Mouse (Mus musculus) inflammation-experienced regulatory T-cells (primary cell): ENCODE results near the gene Adam3. TPM values are rescaled to one million over a fixed set of nuclear protein-coding genes. Genes with fewer than 3 reads are reported as not detected.

Experiments used
- polyA plus RNA-seq, 2 experiments: library from polyadenylated mRNA; unstranded; fragments of 100-300 nt; shearing (Covaris generic); gene quantifications; one replicate each; pipeline ENCODE4 v1.2.1; 2017

Adam3 gene
- polyA plus RNA-seq: under 1 TPM; 0.06 to 0.32 TPM

GRCm38 (mm10) chr8:24725630-24726029 lies at the start of gene Adam3:
Gene Adam3, minus strand, starts transcription at chr8:24725852.

Other genes starting within 250 kb of the Adam3 start
- not detected for gene Adam5, start 98.5 kb upstream of the Adam3 start, polyA plus RNA-seq